Comparison of ENCODE assay signal across 10 mouse cellular contexts in the genomic region with DNA sequence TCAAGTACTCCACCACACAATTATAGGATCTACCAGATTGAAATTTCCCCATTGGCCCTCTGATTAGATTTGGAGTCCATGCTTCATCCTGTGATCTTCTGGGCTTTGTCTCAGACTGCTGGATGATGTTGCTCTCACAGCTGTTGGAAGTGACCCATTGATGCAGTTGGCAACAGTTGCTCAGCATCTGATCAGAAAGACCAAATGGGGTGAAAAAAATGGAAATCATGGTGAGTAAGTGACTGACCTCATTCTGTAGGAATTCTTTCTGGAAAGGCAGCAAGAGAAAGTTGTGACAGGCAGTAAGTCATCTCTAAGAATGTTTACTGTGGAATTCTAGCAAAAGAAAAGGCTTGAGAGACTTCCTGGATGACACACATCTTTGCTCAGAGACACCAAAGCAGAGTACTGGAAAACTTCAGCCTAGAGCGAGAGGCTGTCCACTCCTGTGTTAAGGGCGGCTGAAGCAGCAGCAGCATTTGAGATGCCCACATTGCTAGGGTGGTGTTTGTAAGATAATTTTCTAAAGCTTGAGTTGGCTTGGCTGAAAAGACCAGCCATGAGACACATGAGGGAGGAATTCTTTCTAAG. TPM values are rescaled to one million over a fixed set of nuclear protein-coding genes. Genes with fewer than 3 reads are reported as not detected.
DNase-seq lines count a peak whose midpoint lies in the region; ATAC-seq and TF ChIP-seq lines count a peak whose summit lies in the region.
"Had no signal": no experiment of that assay in that cellular context is flagged by ENCODE, and none has a peak within 500 bp of the region (broad histone marks: within the 10 kb centered on the region; RNA-seq: fewer than 3 reads in every experiment).

No protein-coding gene starts in this region.

- H3K4me1 ChIP-seq in stomach, postnatal 0 days (replicated peaks; ENCODE audit: control insufficient read depth, insufficient read depth): no peaks in the 10 kb centered on the region
- H3K4me1 ChIP-seq: embryonic facial prominence, embryonic 12.5 days had no signal

- H3K9me3 ChIP-seq in stomach, postnatal 0 days (ENCODE audit: control insufficient read depth, low read length): no peaks in the 10 kb centered on the region
- H3K9me3 ChIP-seq: embryonic facial prominence, embryonic 12.5 days had no signal

- no peak overlapping the region for H3K4me2 ChIP-seq in stomach, postnatal 0 days (replicated peaks; ENCODE audit: low read depth)
- H3K4me2 ChIP-seq: embryonic facial prominence, embryonic 12.5 days had no signal

- no peak for TF ChIP-seq CTCF in stomach, postnatal 0 days (IDR thresholded peaks at IDR 0.05; ENCODE audit: low read depth)

- peak; percentile 15 for DNase-seq in adrenal gland, adult 8-10 months
- DNase-seq in adrenal gland, postnatal 25 days: no peak
- peak; percentile 21 for DNase-seq in urinary bladder, postnatal 14 days (ENCODE audit: low spot score)
- no peak for DNase-seq in urinary bladder, adult 2 months (ENCODE audit: low spot score)
- peak; percentile 42 for DNase-seq in heart, postnatal 4 days
- no peak for DNase-seq in stomach, postnatal 0 days (ENCODE audit: low spot score)
- DNase-seq in frontal cortex, postnatal 25 days (ENCODE audit: low spot score in 2 of 2): no peak
- no peak for DNase-seq in neural tube, embryonic 10.5 days (ENCODE audit: extremely low spot score, low spot score)
- DNase-seq: kidney, adult 11 months had no signal

- H3K27ac ChIP-seq in stomach, postnatal 0 days (replicated peaks): no peak overlapping the region
- H3K27ac ChIP-seq: embryonic facial prominence, embryonic 12.5 days had no signal

- 52% methylated on average over 2 of the region's 2 CpGs for WGBS in stomach, postnatal 0 days

- H3K9ac ChIP-seq in stomach, postnatal 0 days (ENCODE audit: low read length): no peak overlapping the region
- H3K9ac ChIP-seq: embryonic facial prominence, embryonic 12.5 days had no signal

- no peaks in the 10 kb centered on the region for H3K36me3 ChIP-seq in stomach, postnatal 0 days (ENCODE audit: control insufficient read depth, insufficient read depth, low read length)
- H3K36me3 ChIP-seq: embryonic facial prominence, embryonic 12.5 days had no signal

- ATAC-seq in stomach, postnatal 0 days (ENCODE audit: low FRiP score, low TSS enrichment): peak; percentile 35; the same call in 1 of the 2 replicates

- H3K27me3 ChIP-seq in stomach, postnatal 0 days (ENCODE audit: control insufficient read depth, insufficient read depth, low read length): no peaks in the 10 kb centered on the region
- H3K27me3 ChIP-seq: embryonic facial prominence, embryonic 12.5 days had no signal

- H3K4me3 ChIP-seq in stomach, postnatal 0 days (ENCODE audit: low read depth, low read length): no peak overlapping the region
- H3K4me3 ChIP-seq: embryonic facial prominence, embryonic 12.5 days had no signal

- no peak for TF ChIP-seq EP300 in stomach, postnatal 0 days (optimal IDR thresholded peaks at IDR 0.05)

RNA-seq across cellular contexts. Expression of a gene that starts 31.3 kb away (rescaled TPM):
- 1 to 10 TPM; 5.4 to 9.5 (median 7.3) TPM for total RNA-seq in adrenal gland, adult 8-10 months (2022)
- 2.2 and 2.4 TPM in 2 replicates for total RNA-seq in adrenal gland, postnatal 25 days (2021)
- 69.9 and 81.8 TPM in 2 replicates for polyA plus RNA-seq in urinary bladder, adult 2 months (2012; rRNA removed)
- 10 to 100 TPM; 40.9 to 41.6 TPM for total RNA-seq in heart, postnatal 4 days (2021)
- 19.9 and 24.1 TPM in 2 replicates for polyA plus RNA-seq in stomach, postnatal 0 days (2015; fragmentation: Nextera tagmentation; extraction: Ambion mirVana)

Comparison
In these comparisons a context has a peak if more than half of its experiments do, and no peak if none do; other contexts are left out.
1. DNase-seq: peak in adrenal gland, adult 8-10 months (single experiment), urinary bladder, postnatal 14 days (single experiment) and heart, postnatal 4 days (single experiment); none in adrenal gland, postnatal 25 days (single experiment), urinary bladder, adult 2 months (single experiment), stomach, postnatal 0 days (single experiment), frontal cortex, postnatal 25 days (0 of 2) and neural tube, embryonic 10.5 days (single experiment).
2. RNA of a gene that starts 31.3 kb away (total RNA-seq): 40.9 to 41.6 TPM in heart, postnatal 4 days; 5.4 to 9.5 TPM in adrenal gland, adult 8-10 months and 2.2 to 2.4 TPM in adrenal gland, postnatal 25 days; every median in the first group is over 4 times any median in the second.